Mouse (Mus musculus) ES-Bruce4 (cell line): ENCODE measurements at regions not wholly inside any gene's neighbourhood (a gene's known extent, or its start where the extent isn't known, plus 50 kb on each side); places are given as distances from the start of the nearest gene placed in this dataset.

Experiments used
- H3K27ac ChIP-seq: 2 replicates; pipeline ENCODE4 v1.5.1; 2012; ENCODE audit warnings: low read length, inconsistent platforms; ENCODE audit not compliant: insufficient read depth
- H3K27me3 ChIP-seq: 2 replicates; pipeline ENCODE4 v1.6.1; 2012; ENCODE audit warnings: mild to moderate bottlenecking, low read length, inconsistent platforms; ENCODE audit not compliant: control insufficient read depth, poor library complexity, insufficient read depth, severe bottlenecking
- H3K36me3 ChIP-seq: 2 replicates; pipeline ENCODE4 v1.6.1; 2012; ENCODE audit warnings: inconsistent platforms, mild to moderate bottlenecking, low read length, moderate library complexity; ENCODE audit not compliant: control insufficient read depth, poor library complexity, insufficient read depth, severe bottlenecking
- H3K4me1 ChIP-seq: one replicate; pipeline ENCODE4 v1.8.1; 2011; ENCODE audit warnings: low read length; ENCODE audit not compliant: control insufficient read depth, insufficient read depth
- H3K4me3 ChIP-seq: 2 replicates; pipeline ENCODE4 v1.5.1; 2011; ENCODE audit warnings: low read depth, mild to moderate bottlenecking, low read length
- H3K9ac ChIP-seq: 2 replicates; pipeline ENCODE4 v1.6.1; 2012; ENCODE audit warnings: low read depth, mild to moderate bottlenecking, inconsistent platforms; ENCODE audit not compliant: poor library complexity, severe bottlenecking
- H3K9me3 ChIP-seq: replicated peaks from 2 replicates; pipeline ENCODE4 v1.6.1; 2012; ENCODE audit warnings: mild to moderate bottlenecking, low read length, inconsistent platforms; ENCODE audit not compliant: control insufficient read depth, poor library complexity, insufficient read depth, severe bottlenecking
- CTCF ChIP-seq: IDR thresholded peaks from one replicate; pipeline ENCODE4 v1.8.1; 2011; ENCODE audit warnings: low read depth, low read length
- EP300 ChIP-seq: IDR thresholded peaks from 2 replicates; pipeline ENCODE4 v1.6.1; 2011; ENCODE audit warnings: low read depth, low read length; ENCODE audit not compliant: insufficient read depth
- POLR2A ChIP-seq: IDR thresholded peaks from one replicate; pipeline ENCODE4 v1.8.1; 2011; ENCODE audit warnings: low read length; ENCODE audit not compliant: insufficient read depth

- no peaks in the 10 kb centered on the region for H3K27me3 ChIP-seq
- H3K9me3 ChIP-seq: no peaks in the 10 kb centered on the region
- no peak for TF ChIP-seq EP300
- TF ChIP-seq CTCF: no peak
- TF ChIP-seq POLR2A: no peak
- no peak overlapping the region for H3K9ac ChIP-seq
- H3K27ac ChIP-seq: no peak overlapping the region
- no peaks in the 10 kb centered on the region for H3K36me3 ChIP-seq
- no peaks in the 10 kb centered on the region for H3K4me1 ChIP-seq
- H3K4me3 ChIP-seq: no peak overlapping the region
Observed at GRCm38 (mm10) chr3:103494043-103494442, 81.0 kb upstream of the Syt6 start.

GRCm38 (mm10) chr3:103496083-103496482, 78.9 kb upstream of the Syt6 start:
- Histone ChIP-seq H3K27ac (no peak overlapping the region), H3K4me1 (no peaks in the 10 kb centered on the region), H3K4me3 (no peak overlapping the region), H3K9me3 (no peaks in the 10 kb centered on the region), H3K9ac (no peak overlapping the region), H3K36me3 (no peaks in the 10 kb centered on the region), H3K27me3 (no peaks in the 10 kb centered on the region)
- TF ChIP-seq EP300 (no peak), POLR2A (no peak), CTCF (no peak)

- Histone ChIP-seq H3K27me3 (no peaks in the 10 kb centered on the region), H3K9ac (no peak overlapping the region), H3K4me3 (no peak overlapping the region), H3K27ac (no peak overlapping the region), H3K9me3 (no peaks in the 10 kb centered on the region), H3K4me1 (no peaks in the 10 kb centered on the region), H3K36me3 (no peaks in the 10 kb centered on the region)
- no peak for TF ChIP-seq EP300
- no peak for TF ChIP-seq POLR2A
- no peak for TF ChIP-seq CTCF
Observed at GRCm38 (mm10) chr3:103496683-103497082, 78.3 kb upstream of the Syt6 start.

- no peaks in the 10 kb centered on the region for H3K27me3 ChIP-seq
- no peaks in the 10 kb centered on the region for H3K9me3 ChIP-seq
- no peak overlapping the region for H3K27ac ChIP-seq
- no peaks in the 10 kb centered on the region for H3K4me1 ChIP-seq
- H3K4me3 ChIP-seq: no peak overlapping the region
- no peak overlapping the region for H3K9ac ChIP-seq
- TF ChIP-seq CTCF: no peak
- TF ChIP-seq EP300: no peak
- no peak for TF ChIP-seq POLR2A
- H3K36me3 ChIP-seq: no peaks in the 10 kb centered on the region
Observed at GRCm38 (mm10) chr3:103497696-103498095, 77.3 kb upstream of the Syt6 start.

GRCm38 (mm10) chr3:103498458-103498857, 76.6 kb upstream of the Syt6 start:
- no peaks in the 10 kb centered on the region for H3K4me1 ChIP-seq
- H3K9me3 ChIP-seq: no peaks in the 10 kb centered on the region
- no peak overlapping the region for H3K4me3 ChIP-seq
- H3K9ac ChIP-seq: no peak overlapping the region
- H3K36me3 ChIP-seq: no peaks in the 10 kb centered on the region
- no peaks in the 10 kb centered on the region for H3K27me3 ChIP-seq
- TF ChIP-seq EP300: no peak
- no peak for TF ChIP-seq POLR2A
- TF ChIP-seq CTCF: no peak
- no peak overlapping the region for H3K27ac ChIP-seq

GRCm38 (mm10) chr3:103499801-103500200, 75.2 kb upstream of the Syt6 start:
- no peaks in the 10 kb centered on the region for H3K36me3 ChIP-seq
- no peak overlapping the region for H3K9ac ChIP-seq
- TF ChIP-seq CTCF (no peak), EP300 (no peak), POLR2A (no peak)
- H3K4me3 ChIP-seq: no peak overlapping the region
- H3K27ac ChIP-seq: no peak overlapping the region
- H3K4me1 ChIP-seq: no peaks in the 10 kb centered on the region
- no peaks in the 10 kb centered on the region for H3K9me3 ChIP-seq
- no peaks in the 10 kb centered on the region for H3K27me3 ChIP-seq
